Mouse (Mus musculus) kidney, postnatal 36 days (tissue): ENCODE results near the gene Rnf216.

ENCODE experiments used
- DNase-seq, 2 experiments: peaks; one replicate each; pipeline ENCODE4 v3.0.0; 2021 to 2022; ENCODE audit warnings: mixed read lengths in 2 of 2

Gene Rnf216

GRCm38 (mm10) chr5:143052677-143053076 is 60.1 kb downstream of the Rnf216 start:
- no peak for DNase-seq

- DNase-seq = no peak
Measured at GRCm38 (mm10) chr5:143051851-143052250, 60.9 kb downstream of the Rnf216 start.

GRCm38 (mm10) chr5:143050273-143050672 is 62.5 kb downstream of the Rnf216 start:
- DNase-seq = no peak

- DNase-seq = no peak
Measured at GRCm38 (mm10) chr5:143049746-143050145, 63.0 kb downstream of the Rnf216 start.

- DNase-seq = no peak
Measured at GRCm38 (mm10) chr5:143049013-143049385, 63.8 kb downstream of the Rnf216 start.

- no peak for DNase-seq
Measured at GRCm38 (mm10) chr5:143048232-143049012, 64.4 kb downstream of the Rnf216 start.

GRCm38 (mm10) chr5:143047586-143047985 is 65.2 kb downstream of the Rnf216 start:
- no peak for DNase-seq

GRCm38 (mm10) chr5:143043902-143044301 is 68.9 kb downstream of the Rnf216 start:
- DNase-seq = peak in 1 of 2 experiments; percentile 32

GRCm38 (mm10) chr5:143043285-143043684 is 69.5 kb downstream of the Rnf216 start:
- DNase-seq = peak; percentile 43 to 70

- no peak for DNase-seq
Measured at GRCm38 (mm10) chr5:143038794-143039193, 74.0 kb downstream of the Rnf216 start.

- peak in 1 of 2 experiments; percentile 54 for DNase-seq
Measured at GRCm38 (mm10) chr5:143037201-143037600, 75.6 kb downstream of the Rnf216 start.

- no peak for DNase-seq
Measured at GRCm38 (mm10) chr5:143036052-143036451, 76.7 kb downstream of the Rnf216 start.

GRCm38 (mm10) chr5:143035271-143035670 is 77.5 kb downstream of the Rnf216 start:
- DNase-seq = no peak

- DNase-seq = no peak
Measured at GRCm38 (mm10) chr5:143034108-143034507, 78.7 kb downstream of the Rnf216 start.

- DNase-seq = no peak
Measured at GRCm38 (mm10) chr5:143033277-143033676, 79.5 kb downstream of the Rnf216 start.

GRCm38 (mm10) chr5:143032639-143033146 is 80.1 kb downstream of the Rnf216 start:
- DNase-seq = no peak

- DNase-seq = no peak
Measured at GRCm38 (mm10) chr5:143031681-143032080, 81.1 kb downstream of the Rnf216 start.

GRCm38 (mm10) chr5:143031193-143031592 is 81.6 kb downstream of the Rnf216 start:
- DNase-seq = no peak

GRCm38 (mm10) chr5:143023887-143024286 is 88.9 kb downstream of the Rnf216 start:
- DNase-seq = no peak

GRCm38 (mm10) chr5:143022956-143023355 is 89.8 kb downstream of the Rnf216 start:
- no peak for DNase-seq

- peak; percentile 28 to 55 for DNase-seq
Measured at GRCm38 (mm10) chr5:143017401-143017800, 95.4 kb downstream of the Rnf216 start.

- no peak for DNase-seq
Measured at GRCm38 (mm10) chr5:143009383-143009782, 103.4 kb downstream of the Rnf216 start.

GRCm38 (mm10) chr5:143000654-143001500 is 111.9 kb downstream of the Rnf216 start:
- DNase-seq = peak; percentile 23 to 24

- DNase-seq = no peak
Measured at GRCm38 (mm10) chr5:143000091-143000490, 112.7 kb downstream of the Rnf216 start.
